Mouse (Mus musculus) forebrain, embryonic 13.5 days (tissue): ENCODE measurements around the gene Tnrc6c. TPM values are rescaled to one million over a fixed set of nuclear protein-coding genes. Genes with fewer than 3 reads are reported as not detected.

Experiments
- ATAC-seq: fragments of 200-750 bp; cut with Nextera tagmentation; 2 replicates; pipeline ENCODE4 v1.8.0; 2017
- H3K27ac ChIP-seq: fragments of 300-500 bp; sonication (generic); 2 replicates; pipeline ENCODE4 v1.5.1; 2015; ENCODE audit warnings: inconsistent platforms, mild to moderate bottlenecking, moderate library complexity
- H3K27me3 ChIP-seq: fragments of 300-500 bp; sonication (generic); 2 replicates; pipeline ENCODE4 v1.6.1; 2015; ENCODE audit warnings: mild to moderate bottlenecking, inconsistent platforms
- H3K36me3 ChIP-seq: fragments of 300-500 bp; sonication (generic); 2 replicates; pipeline ENCODE4 v1.6.1; 2015; ENCODE audit warnings: mild to moderate bottlenecking, inconsistent platforms; ENCODE audit not compliant: poor library complexity, severe bottlenecking
- H3K4me1 ChIP-seq: fragments of 300-500 bp; sonication (generic); 2 replicates; pipeline ENCODE4 v1.6.1; 2015; ENCODE audit warnings: inconsistent platforms
- H3K4me2 ChIP-seq: fragments of 300-500 bp; sonication (generic); 2 replicates; pipeline ENCODE4 v1.6.1; 2015; ENCODE audit warnings: inconsistent platforms, mild to moderate bottlenecking, moderate library complexity
- H3K4me3 ChIP-seq: fragments of 300-500 bp; sonication (generic); 2 replicates; pipeline ENCODE4 v1.5.1; 2015; ENCODE audit warnings: mild to moderate bottlenecking, inconsistent platforms
- H3K9ac ChIP-seq: fragments of 300-500 bp; sonication (generic); 2 replicates; pipeline ENCODE4 v1.6.1; 2015; ENCODE audit warnings: mild to moderate bottlenecking, inconsistent platforms
- H3K9me3 ChIP-seq: fragments of 300-500 bp; sonication (generic); replicated peaks from 2 replicates; pipeline ENCODE4 v1.6.1; 2016; ENCODE audit warnings: inconsistent platforms
- WGBS: fragments of 180-500 bp; shearing (Covaris S2); methylation state at CpG from one replicate; pipeline ENCODE4 v1.1.7; 2015; 5-methylcytosine and 5-hydroxymethylcytosine counted together
- polyA plus RNA-seq: library from polyadenylated mRNA; unstranded; fragments of >200 nt; fragmentation: Nextera tagmentation; extraction: Ambion mirVana; gene quantifications from 2 replicates; pipeline ENCODE4 v1.2.1, GENCODE M21; 2015

The Tnrc6c gene
- polyA plus RNA-seq, 1 experiment from 2014 or later = 23.7 TPM

DNA sequence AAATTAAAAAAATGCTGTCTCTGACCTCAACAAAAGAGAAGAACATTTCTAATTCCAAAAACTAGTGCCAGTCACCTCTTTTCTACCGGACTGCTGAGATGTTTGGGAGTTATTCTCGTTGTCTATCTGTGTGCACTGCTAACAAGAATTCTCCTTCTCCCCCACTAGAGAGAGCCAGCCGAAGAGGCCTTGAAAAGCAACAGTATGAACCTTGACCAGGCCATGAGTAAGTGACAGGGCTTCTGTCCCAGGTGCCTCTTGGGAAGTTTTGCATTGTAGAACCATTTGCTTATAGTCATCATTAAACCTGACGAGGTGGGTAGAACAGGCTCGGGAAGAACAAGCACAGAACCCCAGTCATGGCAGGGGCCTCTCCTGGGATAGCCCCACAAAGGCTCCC, 84.0 kb downstream of the Tnrc6c start:
- Histone ChIP-seq H3K27ac (no peak overlapping the region), H3K4me3 (no peak overlapping the region), H3K4me1 (no peaks in the 10 kb centered on the region), H3K9me3 (no peaks in the 10 kb centered on the region), H3K4me2 (no peak overlapping the region), H3K36me3 (peaks cover 94% of the 10 kb centered on the region), H3K27me3 (no peaks in the 10 kb centered on the region), H3K9ac (no peak overlapping the region)
- ATAC-seq = no peak
- WGBS = 89% methylated on average over 5 of the region's 5 CpGs

DNA sequence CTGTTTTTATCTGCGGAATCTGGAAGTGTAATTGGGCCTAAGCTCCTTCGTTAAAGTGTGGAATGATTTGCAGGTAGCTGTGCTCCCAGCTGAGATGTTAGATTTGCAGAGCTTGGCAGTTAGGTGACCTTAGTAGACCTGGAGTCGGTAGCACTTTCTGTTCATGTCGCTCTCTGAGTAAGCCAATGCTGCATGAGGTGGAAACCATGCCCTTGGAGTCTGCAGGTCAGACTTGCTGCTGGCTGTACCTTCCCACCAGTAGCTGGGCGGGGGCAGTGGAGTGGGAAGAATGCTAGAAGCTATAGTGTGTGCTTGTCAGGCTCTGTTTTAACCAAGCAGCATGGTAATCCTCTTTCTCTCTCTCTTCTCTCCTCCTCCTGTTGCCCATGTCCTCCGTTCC, 87.0 kb downstream of the Tnrc6c start:
- no peak for ATAC-seq
- Histone ChIP-seq H3K27ac (no peak overlapping the region), H3K9ac (no peak overlapping the region), H3K36me3 (peaks cover 100% of the 10 kb centered on the region), H3K9me3 (no peaks in the 10 kb centered on the region), H3K27me3 (no peaks in the 10 kb centered on the region), H3K4me1 (no peaks in the 10 kb centered on the region), H3K4me3 (no peak overlapping the region), H3K4me2 (no peak overlapping the region)
- 89% methylated on average over 6 of the region's 6 CpGs for WGBS

DNA sequence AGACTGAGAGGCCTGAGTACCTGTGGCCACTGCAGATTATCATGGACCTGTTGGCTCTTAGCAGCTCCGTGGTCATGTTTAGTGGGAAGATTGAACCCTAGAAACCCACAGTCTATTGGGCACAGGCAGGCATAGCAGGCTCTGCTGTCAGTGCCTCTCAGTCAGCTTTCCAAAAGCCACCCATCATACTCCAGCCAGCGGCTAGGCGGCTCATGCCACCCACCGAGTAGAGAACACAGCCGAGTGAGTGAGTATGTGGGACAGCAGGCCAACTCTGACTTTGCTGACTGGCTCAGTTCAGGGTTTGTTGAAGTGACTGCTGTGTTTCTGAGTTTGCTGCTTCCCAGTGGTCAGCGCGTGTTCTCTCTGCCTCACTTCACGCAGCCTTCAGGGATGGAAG, 88.2 kb downstream of the Tnrc6c start:
- peaks cover 100% of the 10 kb centered on the region for H3K36me3 ChIP-seq
- no peaks in the 10 kb centered on the region for H3K9me3 ChIP-seq
- H3K4me2 ChIP-seq = no peak overlapping the region
- H3K4me1 ChIP-seq = no peaks in the 10 kb centered on the region
- no peak overlapping the region for H3K27ac ChIP-seq
- ATAC-seq = no peak
- no peak overlapping the region for H3K4me3 ChIP-seq
- no peaks in the 10 kb centered on the region for H3K27me3 ChIP-seq
- H3K9ac ChIP-seq = no peak overlapping the region
- 89% methylated on average over 8 of the region's 8 CpGs for WGBS

DNA sequence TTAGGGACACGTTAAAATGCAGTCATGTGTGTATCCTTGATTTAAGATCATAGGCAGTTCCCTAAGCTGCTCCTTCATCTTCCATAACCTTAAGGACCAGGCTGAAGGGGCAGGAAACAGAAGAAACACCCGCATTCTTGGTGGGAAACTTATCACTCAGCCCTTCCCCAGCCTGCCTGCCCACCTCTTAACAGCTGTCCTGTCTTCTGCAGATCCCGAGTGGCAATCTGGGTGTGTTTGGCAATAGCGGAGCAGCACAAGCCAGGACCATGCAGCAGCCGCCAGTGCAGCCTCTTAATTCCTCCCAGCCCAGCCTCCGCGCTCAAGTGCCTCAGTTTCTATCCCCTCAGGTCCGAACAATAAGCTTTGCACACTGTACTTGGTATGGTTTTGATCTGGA, 88.6 kb downstream of the Tnrc6c start:
- no peak overlapping the region for H3K4me2 ChIP-seq
- ATAC-seq = no peak
- no peak overlapping the region for H3K27ac ChIP-seq
- WGBS = 89% methylated on average over 8 of the region's 8 CpGs
- H3K36me3 ChIP-seq = peaks cover 100% of the 10 kb centered on the region
- no peak overlapping the region for H3K9ac ChIP-seq
- H3K4me3 ChIP-seq = no peak overlapping the region
- no peaks in the 10 kb centered on the region for H3K9me3 ChIP-seq
- H3K27me3 ChIP-seq = no peaks in the 10 kb centered on the region
- no peaks in the 10 kb centered on the region for H3K4me1 ChIP-seq

DNA sequence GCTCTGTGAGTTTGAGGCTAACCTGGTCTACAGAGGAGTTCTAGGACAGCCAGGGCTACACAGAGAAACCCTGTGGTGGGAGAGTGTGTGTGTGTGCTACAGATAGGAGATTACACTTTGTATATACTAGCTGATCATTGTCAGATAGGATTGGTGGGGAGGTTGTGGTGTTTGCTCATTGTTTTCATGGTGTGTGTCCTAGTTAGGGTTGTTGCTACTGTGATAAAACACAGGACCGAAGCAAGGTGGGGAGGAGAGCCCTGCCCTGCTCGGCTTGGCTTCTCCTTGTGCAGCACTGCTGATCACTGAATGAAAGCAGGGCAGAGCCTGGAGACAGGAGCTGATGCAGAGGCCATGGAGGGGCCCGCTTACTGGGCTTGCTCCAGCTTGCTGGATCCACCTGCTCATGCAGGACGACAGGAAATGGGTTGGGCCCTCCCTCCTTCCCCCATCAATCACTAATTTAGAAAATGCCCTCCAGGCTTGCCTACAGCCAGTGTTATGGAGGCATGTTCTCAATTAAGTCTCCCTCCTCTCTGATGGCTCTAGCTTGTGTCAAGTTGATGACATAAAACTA, 89.5 kb downstream of the Tnrc6c start:
- Histone ChIP-seq H3K9ac (no peak overlapping the region), H3K36me3 (peaks cover 100% of the 10 kb centered on the region), H3K27me3 (no peaks in the 10 kb centered on the region), H3K9me3 (no peaks in the 10 kb centered on the region), H3K4me1 (no peaks in the 10 kb centered on the region), H3K27ac (no peak overlapping the region), H3K4me2 (no peak overlapping the region), H3K4me3 (no peak overlapping the region)
- 82% methylated on average over 4 of the region's 4 CpGs for WGBS
- no peak for ATAC-seq

DNA sequence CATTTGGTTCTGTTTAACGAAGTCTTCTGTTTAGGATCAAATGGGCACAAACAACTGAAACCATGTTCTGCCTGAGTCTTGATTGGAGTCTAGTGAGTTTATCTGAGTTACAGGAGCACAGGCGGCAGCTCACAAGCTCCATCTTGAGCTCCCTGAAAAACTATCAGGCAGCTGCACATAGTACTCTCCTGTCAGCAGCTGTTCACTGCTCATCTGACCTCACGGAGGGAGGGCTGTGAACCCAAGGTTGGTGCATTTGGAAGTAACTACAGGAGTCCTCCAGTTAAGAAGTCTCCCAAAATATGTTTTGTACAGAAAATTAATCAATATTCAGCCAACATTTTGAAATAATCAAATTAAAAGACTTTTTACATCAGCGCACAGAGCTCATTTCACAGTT, 94.5 kb downstream of the Tnrc6c start:
- ATAC-seq = no peak
- 85% methylated on average over 4 of the region's 4 CpGs for WGBS
- H3K36me3 ChIP-seq = peaks cover 99% of the 10 kb centered on the region

DNA sequence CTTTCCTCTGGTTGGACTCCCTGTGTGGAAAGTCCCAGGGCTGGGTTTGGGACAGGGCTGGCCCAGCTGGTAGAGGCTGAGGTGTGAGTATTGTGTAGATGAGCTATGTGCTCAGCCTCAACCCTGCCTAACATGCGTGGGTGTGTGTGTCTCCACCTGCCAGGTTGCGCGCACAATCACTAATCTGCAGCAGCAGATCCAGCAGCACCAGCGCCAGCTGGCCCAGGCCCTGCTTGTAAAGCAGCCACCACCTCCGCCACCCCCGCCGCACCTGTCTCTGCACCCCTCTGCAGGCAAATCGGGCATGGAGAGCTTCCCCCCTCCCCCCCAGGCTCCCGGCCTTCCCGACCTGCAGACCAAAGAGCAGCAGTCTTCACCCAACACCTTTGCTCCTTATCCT, 95.3 kb downstream of the Tnrc6c start:
- H3K36me3 ChIP-seq = peaks cover 99% of the 10 kb centered on the region
- 96% methylated on average over 10 of the region's 10 CpGs for WGBS
- ATAC-seq = no peak

More for the DNA sequence above, 94.5 kb downstream of the Tnrc6c start:
- Histone ChIP-seq H3K4me1 (no peaks in the 10 kb centered on the region), H3K9ac (no peak overlapping the region), H3K27ac (no peak overlapping the region), H3K4me3 (no peak overlapping the region), H3K9me3 (no peaks in the 10 kb centered on the region), H3K27me3 (no peaks in the 10 kb centered on the region), H3K4me2 (no peak overlapping the region)

DNA sequence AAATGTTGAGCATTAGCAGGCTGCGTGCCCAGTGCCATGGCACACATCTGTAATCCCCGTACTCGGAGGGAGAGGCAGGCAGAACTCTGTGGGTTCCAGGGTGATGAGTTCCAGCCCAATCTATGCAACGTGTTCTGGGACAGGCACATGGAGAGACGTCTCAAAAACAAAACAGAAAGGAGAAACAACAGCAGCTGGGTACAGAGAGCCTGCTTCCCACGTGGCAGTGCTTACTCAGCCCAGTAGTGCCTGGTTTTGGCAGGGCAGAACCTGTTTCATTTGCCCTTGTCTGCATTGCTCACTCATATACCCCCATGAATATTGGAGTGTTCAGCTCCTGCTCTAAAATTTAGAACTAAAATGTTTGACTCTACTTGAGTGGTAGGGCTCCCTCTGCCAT, 97.5 kb downstream of the Tnrc6c start:
- H3K9ac ChIP-seq = no peak overlapping the region
- H3K4me2 ChIP-seq = no peak overlapping the region
- H3K36me3 ChIP-seq = peaks cover 99% of the 10 kb centered on the region
- H3K9me3 ChIP-seq = no peaks in the 10 kb centered on the region
- H3K4me3 ChIP-seq = no peak overlapping the region
- no peaks in the 10 kb centered on the region for H3K4me1 ChIP-seq
- no peak overlapping the region for H3K27ac ChIP-seq
- no peaks in the 10 kb centered on the region for H3K27me3 ChIP-seq
- no peak for ATAC-seq
- WGBS = 88% methylated on average over 6 of the region's 6 CpGs

More for the DNA sequence above, 95.3 kb downstream of the Tnrc6c start:
- Histone ChIP-seq H3K9ac (no peak overlapping the region), H3K4me1 (no peaks in the 10 kb centered on the region), H3K4me2 (no peak overlapping the region), H3K27ac (no peak overlapping the region), H3K4me3 (no peak overlapping the region), H3K27me3 (no peaks in the 10 kb centered on the region), H3K9me3 (no peaks in the 10 kb centered on the region)

DNA sequence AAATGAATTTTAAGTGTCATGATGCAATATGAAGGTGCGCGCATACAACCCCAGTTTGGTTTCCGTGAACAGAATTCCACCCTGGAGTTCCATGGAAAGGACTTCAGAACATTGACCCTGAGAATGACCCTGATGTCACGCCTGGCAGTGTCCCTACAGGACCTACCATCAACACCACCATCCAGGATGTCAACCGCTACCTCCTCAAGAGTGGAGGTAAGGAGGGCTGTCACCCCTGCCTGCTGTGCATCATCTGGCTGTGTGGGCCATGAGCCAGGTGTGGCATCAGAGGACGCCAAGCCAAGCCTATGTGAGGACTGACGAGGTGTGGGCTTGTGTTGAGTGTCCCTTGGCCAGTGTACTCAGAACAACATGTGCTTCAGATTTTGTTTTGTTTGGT, 101.8 kb downstream of the Tnrc6c start:
- no peaks in the 10 kb centered on the region for H3K4me1 ChIP-seq
- H3K9me3 ChIP-seq = no peaks in the 10 kb centered on the region
- H3K27ac ChIP-seq = no peak overlapping the region
- no peak overlapping the region for H3K4me3 ChIP-seq
- no peak for ATAC-seq
- H3K36me3 ChIP-seq = peaks cover 99% of the 10 kb centered on the region
- H3K27me3 ChIP-seq = no peaks in the 10 kb centered on the region
- H3K4me2 ChIP-seq = no peak overlapping the region
- no peak overlapping the region for H3K9ac ChIP-seq
- 95% methylated on average over 7 of the region's 7 CpGs for WGBS

DNA sequence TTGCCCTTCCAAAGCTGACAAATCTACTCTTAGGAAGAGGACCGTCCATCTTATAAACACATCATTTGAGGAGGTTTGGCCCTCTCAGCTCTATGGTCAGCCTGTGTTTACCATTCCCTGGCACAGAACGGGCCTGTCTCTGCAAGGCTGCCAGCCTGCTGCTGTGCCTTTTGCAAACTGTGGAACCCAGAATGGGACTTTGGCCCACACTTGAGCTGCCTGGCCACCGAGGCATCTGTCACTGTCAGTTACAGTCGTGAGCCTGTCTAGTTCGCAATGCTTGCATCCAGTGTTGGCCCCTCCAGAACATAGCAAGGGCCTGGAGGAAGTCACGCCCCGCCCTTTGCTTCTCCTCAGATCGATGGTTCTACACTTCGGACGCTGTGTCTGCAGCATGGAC, 105.2 kb downstream of the Tnrc6c start:
- no peaks in the 10 kb centered on the region for H3K4me1 ChIP-seq
- H3K4me2 ChIP-seq = no peak overlapping the region
- no peak overlapping the region for H3K27ac ChIP-seq
- H3K36me3 ChIP-seq = peaks cover 97% of the 10 kb centered on the region
- no peak for ATAC-seq
- H3K4me3 ChIP-seq = no peak overlapping the region
- WGBS = 95% methylated on average over 10 of the region's 10 CpGs
- no peak overlapping the region for H3K9ac ChIP-seq
- no peaks in the 10 kb centered on the region for H3K27me3 ChIP-seq
- H3K9me3 ChIP-seq = no peaks in the 10 kb centered on the region

DNA sequence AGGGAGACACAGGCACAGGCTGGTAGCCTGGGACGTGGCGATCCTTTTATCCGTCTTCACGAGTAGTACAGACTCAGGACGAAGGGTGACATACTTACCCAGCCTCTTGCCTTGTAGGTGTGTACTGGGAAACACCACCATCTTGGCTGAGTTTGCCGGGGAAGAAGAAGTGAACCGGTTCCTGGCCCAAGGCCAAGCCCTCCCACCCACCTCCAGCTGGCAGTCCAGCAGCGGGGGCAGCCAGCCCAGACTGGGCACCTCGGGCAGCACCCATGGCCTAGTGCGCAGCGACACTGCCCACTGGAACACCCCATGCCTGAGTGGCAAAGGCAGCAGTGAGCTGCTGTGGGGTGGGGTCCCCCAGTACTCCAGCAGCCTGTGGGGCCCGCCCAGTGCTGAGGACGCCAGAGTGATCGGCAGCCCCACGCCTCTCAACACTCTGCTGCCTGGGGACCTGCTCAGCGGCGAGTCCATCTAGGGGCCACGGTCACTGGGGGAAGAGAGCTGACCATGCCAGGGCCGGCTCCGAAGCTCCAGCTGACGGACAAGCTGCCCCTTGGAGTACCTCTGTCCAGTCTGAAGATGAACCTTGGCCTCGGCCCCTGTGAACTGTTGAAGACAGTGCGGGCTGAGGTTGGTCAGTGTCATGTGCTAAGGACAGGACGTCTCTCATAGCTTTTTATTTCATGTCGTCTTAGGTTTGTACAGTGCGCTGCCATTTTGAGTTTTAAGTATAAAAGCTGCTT, 106.5 kb downstream of the Tnrc6c start:
- WGBS = 90% methylated on average over 26 of the region's 26 CpGs
- Histone ChIP-seq H3K4me1 (no peaks in the 10 kb centered on the region), H3K4me2 (no peak overlapping the region), H3K36me3 (peaks cover 97% of the 10 kb centered on the region), H3K27ac (peak overlapping the region; percentile 31; the same call in 1 of the 2 replicates), H3K4me3 (no peak overlapping the region), H3K9ac (no peak overlapping the region), H3K27me3 (no peaks in the 10 kb centered on the region), H3K9me3 (no peaks in the 10 kb centered on the region)
- no peak for ATAC-seq

DNA sequence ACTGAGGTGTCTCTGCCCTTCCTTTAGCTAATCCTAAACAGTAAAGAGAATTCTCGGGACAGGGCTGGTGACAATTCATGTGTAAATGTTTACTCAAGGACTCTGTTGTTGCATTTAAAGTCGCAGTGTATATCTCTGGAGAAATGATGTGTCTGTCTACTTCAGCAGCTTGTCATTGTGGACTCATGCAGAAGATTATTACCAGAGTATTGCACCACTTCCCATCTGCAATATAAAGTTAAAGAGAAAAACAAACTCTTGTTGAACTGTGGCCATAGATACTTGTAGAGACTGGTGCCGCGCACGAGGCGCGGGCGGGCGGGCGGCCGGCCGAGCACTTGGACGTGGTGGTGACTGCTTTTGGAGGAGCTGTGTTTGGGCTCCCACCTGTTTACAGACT, 107.7 kb downstream of the Tnrc6c start:
- no peaks in the 10 kb centered on the region for H3K4me1 ChIP-seq
- no peak overlapping the region for H3K4me3 ChIP-seq
- no peaks in the 10 kb centered on the region for H3K27me3 ChIP-seq
- 90% methylated on average over 13 of the region's 13 CpGs for WGBS
- H3K27ac ChIP-seq = no peak overlapping the region
- H3K36me3 ChIP-seq = peaks cover 97% of the 10 kb centered on the region
- H3K9ac ChIP-seq = no peak overlapping the region
- ATAC-seq = no peak
- H3K4me2 ChIP-seq = no peak overlapping the region
- H3K9me3 ChIP-seq = no peaks in the 10 kb centered on the region

DNA sequence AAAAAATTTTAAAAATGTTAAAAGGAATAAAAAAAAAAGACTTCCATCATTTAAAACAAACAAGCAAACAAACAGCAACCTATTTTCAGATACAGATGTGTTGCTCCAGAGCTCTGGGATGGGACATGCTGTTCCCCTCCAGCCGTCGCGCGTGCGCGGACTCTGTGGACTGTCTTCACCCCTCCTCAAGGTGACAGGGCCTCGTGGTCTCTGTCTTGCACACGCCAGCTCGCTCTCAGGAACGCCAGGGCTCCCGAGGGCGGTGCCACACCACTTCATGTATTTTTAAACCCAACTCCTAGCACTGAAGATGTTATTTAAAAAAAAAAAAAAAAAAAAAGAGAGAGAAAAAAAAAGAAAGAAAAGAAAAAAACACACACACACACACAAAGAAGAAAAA, 108.2 kb downstream of the Tnrc6c start:
- 92% methylated on average over 12 of the region's 12 CpGs for WGBS
- H3K27me3 ChIP-seq = no peaks in the 10 kb centered on the region
- no peak overlapping the region for H3K4me2 ChIP-seq
- no peaks in the 10 kb centered on the region for H3K9me3 ChIP-seq
- H3K4me3 ChIP-seq = no peak overlapping the region
- H3K36me3 ChIP-seq = peaks cover 94% of the 10 kb centered on the region
- no peak for ATAC-seq
- no peak overlapping the region for H3K9ac ChIP-seq
- no peak overlapping the region for H3K27ac ChIP-seq
- no peaks in the 10 kb centered on the region for H3K4me1 ChIP-seq
